Mouse (Mus musculus) cerebellum, adult 9-11 months (tissue): ENCODE data around the gene E130218I03Rik.

ENCODE experiments used
- DNase-seq: peaks from one replicate; pipeline ENCODE4 v3.0.0; 2022

Gene E130218I03Rik

DNA sequence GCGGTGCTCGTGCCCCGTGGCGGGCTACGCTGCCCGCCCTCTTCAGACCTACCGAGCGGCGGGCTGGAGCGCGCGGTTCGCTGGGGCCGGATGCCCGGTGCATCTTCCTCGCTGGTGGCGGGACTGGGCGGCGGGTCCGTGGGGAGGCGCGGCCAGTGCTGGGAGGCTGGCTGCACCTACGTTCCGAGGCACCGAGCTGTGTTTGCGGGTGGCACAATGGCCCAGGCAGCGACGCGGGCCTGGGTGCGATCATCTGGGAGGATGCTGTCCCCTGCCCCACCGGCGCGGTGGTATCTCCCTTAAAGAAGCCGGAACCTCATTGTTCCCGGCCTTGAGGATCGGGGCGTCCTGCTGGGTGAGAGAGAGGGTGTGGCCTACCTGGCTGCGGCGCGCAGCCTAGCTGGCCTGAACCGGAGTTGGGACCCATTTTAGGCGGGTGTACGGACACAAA, 44.1 kb downstream of the E130218I03Rik start, which contains the start of gene Pdik1l:
Pdik1l (minus strand) TSS at position 321 of the 451 bp plus-strand sequence.
- peak; percentile 82 for DNase-seq

- DNase-seq, result peak; percentile 19
These were observed 45.2 kb downstream of the E130218I03Rik start for GRCm38 (mm10) chr4:134288397-134289256.

DNA sequence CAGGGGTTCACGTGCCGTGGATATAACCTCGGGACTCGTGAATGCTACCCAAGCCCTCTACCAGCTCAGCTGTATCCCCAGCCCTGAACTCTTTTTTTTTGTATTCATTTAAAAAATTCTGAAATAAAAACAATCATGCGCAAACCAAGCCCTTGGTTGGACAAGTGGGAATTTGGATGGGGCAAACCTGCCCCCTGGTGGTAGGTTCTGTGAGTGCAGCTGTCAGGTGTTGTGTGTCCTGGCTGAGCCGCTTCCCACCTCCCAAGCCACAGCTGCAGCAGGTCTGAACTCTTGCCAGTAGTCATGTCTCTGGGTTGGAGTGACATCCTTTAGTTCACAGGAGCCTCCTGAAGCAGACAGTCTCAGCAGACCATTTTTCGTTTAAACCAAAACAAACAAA, 48.6 kb downstream of the E130218I03Rik start:
- peak; percentile 58 for DNase-seq

DNA sequence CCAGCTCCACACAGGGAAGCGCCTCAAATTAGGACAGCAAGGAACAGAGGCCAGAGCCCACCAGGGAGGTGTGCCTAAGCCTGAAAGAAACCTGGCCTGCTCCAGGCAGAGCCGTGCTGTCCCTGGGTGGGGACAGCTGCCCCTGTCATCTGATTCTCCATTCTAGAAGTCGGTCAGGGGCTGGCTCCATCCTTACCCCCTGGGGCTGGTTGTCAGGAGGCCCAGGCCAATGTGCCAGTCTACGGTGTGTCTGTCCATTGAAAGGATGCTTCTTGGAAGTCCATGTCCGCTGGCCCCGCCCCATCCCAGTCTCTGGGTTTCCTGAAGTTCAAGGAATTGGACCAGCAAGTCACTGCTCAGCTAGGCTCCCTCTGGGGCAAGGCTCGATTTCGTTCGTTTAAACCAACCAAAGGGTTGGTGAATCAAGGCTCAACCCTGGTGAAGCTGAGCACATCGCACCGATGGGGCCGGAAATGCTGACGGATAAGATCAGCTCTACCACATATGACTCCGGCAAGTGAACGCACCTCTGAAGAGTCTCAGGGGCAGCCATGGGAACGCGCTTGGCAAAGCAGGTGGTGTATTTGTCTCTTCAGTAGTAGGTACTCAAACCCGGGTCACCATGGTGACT, 49.7 kb downstream of the E130218I03Rik start:
- DNase-seq, result peak; percentile 8

DNA sequence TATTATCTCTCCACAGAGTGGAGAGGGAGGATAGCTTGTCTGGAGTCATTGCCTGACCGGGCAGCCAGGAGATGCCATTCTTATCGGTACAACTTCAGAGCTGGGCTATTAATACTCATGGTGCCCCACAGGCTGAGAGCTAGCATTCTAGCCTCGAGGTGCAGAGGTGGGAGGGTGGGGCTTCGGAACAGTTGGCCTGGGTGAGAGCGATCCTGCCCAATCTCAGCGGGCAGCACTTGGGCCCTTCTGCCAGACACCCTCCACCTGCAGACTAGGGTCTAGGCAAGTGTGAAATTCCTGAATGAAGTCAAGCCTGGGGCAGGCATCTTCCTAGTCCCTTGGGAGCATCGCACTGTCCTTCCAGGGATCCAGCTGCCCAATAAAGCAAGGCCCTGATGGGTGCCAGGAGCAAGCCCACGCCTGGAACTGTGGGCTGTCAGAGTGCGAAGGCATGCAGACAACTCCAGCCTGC, 50.3 kb downstream of the E130218I03Rik start:
- DNase-seq, result no peak
